Mouse (Mus musculus) liver, embryonic 11.5 days (tissue): ENCODE results near the gene Fgfr1op2. TPM values are rescaled to one million over a fixed set of nuclear protein-coding genes. Genes with fewer than 3 reads are reported as not detected.

ENCODE experiments used
- ATAC-seq: fragments of 200-750 bp; cut with Nextera tagmentation; replicated peaks from 2 replicates; pipeline ENCODE4 v1.8.0; 2017; ENCODE audit warnings: moderate number of reproducible peaks, mild to moderate bottlenecking, moderate TSS enrichment, moderate library complexity; ENCODE audit not compliant: low FRiP score
- DNase-seq: peaks from one replicate; pipeline ENCODE4 v3.0.0-alpha.2; 2017; ENCODE audit warnings: low spot score
- H3K27ac ChIP-seq: fragments of 300-500 bp; sonication (generic); 2 replicates; pipeline ENCODE4 v1.5.1; 2014; ENCODE audit warnings: mild to moderate bottlenecking, low read depth, low read length, control low read depth
- H3K27me3 ChIP-seq: fragments of 300-500 bp; sonication (generic); replicated peaks from 2 replicates; pipeline ENCODE4 v1.6.1; 2014; ENCODE audit warnings: low read length, mixed read lengths; ENCODE audit not compliant: control insufficient read depth, insufficient read depth
- H3K36me3 ChIP-seq: fragments of 300-500 bp; sonication (generic); 2 replicates; pipeline ENCODE4 v1.6.1; 2014; ENCODE audit warnings: mild to moderate bottlenecking, low read length, moderate library complexity, mixed read lengths; ENCODE audit not compliant: control insufficient read depth, insufficient read depth
- H3K4me1 ChIP-seq: fragments of 300-500 bp; sonication (generic); replicated peaks from 2 replicates; pipeline ENCODE4 v1.6.1; 2014; ENCODE audit warnings: low read length, mixed read lengths; ENCODE audit not compliant: control insufficient read depth, insufficient read depth
- H3K4me2 ChIP-seq: fragments of 300-500 bp; sonication (generic); 2 replicates; pipeline ENCODE4 v1.6.1; 2014; ENCODE audit warnings: mild to moderate bottlenecking, control low read depth, moderate library complexity
- H3K4me3 ChIP-seq: fragments of 300-500 bp; sonication (generic); 2 replicates; pipeline ENCODE4 v1.5.1; 2014; ENCODE audit warnings: low read depth, low read length, control low read depth
- H3K9ac ChIP-seq: fragments of 300-500 bp; sonication (generic); 2 replicates; pipeline ENCODE4 v1.6.1; 2014; ENCODE audit warnings: low read depth, low read length, control low read depth
- H3K9me3 ChIP-seq: fragments of 300-500 bp; sonication (generic); 2 replicates; pipeline ENCODE4 v1.6.1; 2016; ENCODE audit warnings: low read length, inconsistent platforms, mixed read lengths; ENCODE audit not compliant: control insufficient read depth
- WGBS: fragments of 180-500 bp; shearing (Covaris S2); extraction: QIAGEN DNeasy Blood & Tissue Kit; methylation state at CpG from one replicate; pipeline ENCODE4 v1.1.7; 2014; 5-methylcytosine and 5-hydroxymethylcytosine counted together
- polyA plus RNA-seq: library from polyadenylated mRNA; unstranded; fragments of >200 nt; fragmentation: Nextera tagmentation; extraction: Ambion mirVana; gene quantifications from 2 replicates; pipeline ENCODE4 v1.2.1, GENCODE M21; 2014

The Fgfr1op2 gene
- polyA plus RNA-seq, 1 experiment from 2014 or later: 126 TPM

GRCm38 (mm10) chr6:146578111-146578531 is 1.1 kb downstream of the Fgfr1op2 start:
- ATAC-seq (peak; percentile 61), DNase-seq (no peak)
- peaks cover 17% of the 10 kb centered on the region for H3K4me1 ChIP-seq
- peak overlapping the region; percentile 88 for H3K27ac ChIP-seq
- peak overlapping the region; percentile 70 for H3K4me2 ChIP-seq
- no peaks in the 10 kb centered on the region for H3K27me3 ChIP-seq
- H3K36me3 ChIP-seq: no peaks in the 10 kb centered on the region
- H3K9ac ChIP-seq: peak overlapping the region; percentile 95
- H3K4me3 ChIP-seq: peak overlapping the region; percentile 94
- WGBS: under 1% methylated on average over 22 of the region's 22 CpGs
- H3K9me3 ChIP-seq: no peaks in the 10 kb centered on the region

- Histone ChIP-seq H3K4me2 (peak overlapping the region; percentile 70), H3K9ac (peak overlapping the region; percentile 95), H3K9me3 (no peaks in the 10 kb centered on the region), H3K27me3 (no peaks in the 10 kb centered on the region), H3K4me3 (peak overlapping the region; percentile 94), H3K36me3 (no peaks in the 10 kb centered on the region), H3K4me1 (peaks cover 17% of the 10 kb centered on the region), H3K27ac (peak overlapping the region; percentile 88)
- DNase-seq: no peak
- WGBS: 9% methylated on average over 7 of the region's 7 CpGs
- no peak for ATAC-seq
Observed at GRCm38 (mm10) chr6:146578586-146578985, 1.6 kb downstream of the Fgfr1op2 start.

- WGBS: 24% methylated on average over 2 of the region's 2 CpGs
- Histone ChIP-seq H3K4me2 (no peak overlapping the region; the same call in 1 of the 2 replicates), H3K9ac (no peak overlapping the region)
Observed at GRCm38 (mm10) chr6:146580381-146580926, 3.5 kb downstream of the Fgfr1op2 start.

GRCm38 (mm10) chr6:146583366-146584046 is 6.5 kb downstream of the Fgfr1op2 start:
- WGBS: 91% methylated on average over 2 of the region's 2 CpGs

More at GRCm38 (mm10) chr6:146580381-146580926, 3.5 kb downstream of the Fgfr1op2 start:
- Histone ChIP-seq H3K4me1 (peaks cover 13% of the 10 kb centered on the region), H3K27me3 (no peaks in the 10 kb centered on the region), H3K4me3 (no peak overlapping the region), H3K36me3 (peaks cover 5% of the 10 kb centered on the region; the same call in 1 of the 2 replicates), H3K9me3 (no peaks in the 10 kb centered on the region), H3K27ac (no peak overlapping the region)
- DNase-seq (no peak), ATAC-seq (no peak)

GRCm38 (mm10) chr6:146585134-146585533 is 8.1 kb downstream of the Fgfr1op2 start:
- peaks cover 34% of the 10 kb centered on the region for H3K36me3 ChIP-seq
- DNase-seq (no peak), ATAC-seq (no peak)
- no peak overlapping the region for H3K4me3 ChIP-seq
- 95% methylated on average over 5 of the region's 5 CpGs for WGBS
- no peak overlapping the region for H3K9ac ChIP-seq
- H3K27me3 ChIP-seq: no peaks in the 10 kb centered on the region
- no peak overlapping the region for H3K4me2 ChIP-seq
- H3K27ac ChIP-seq: no peak overlapping the region
- H3K4me1 ChIP-seq: no peaks in the 10 kb centered on the region; the same call in 1 of the 2 replicates
- H3K9me3 ChIP-seq: no peaks in the 10 kb centered on the region

More at GRCm38 (mm10) chr6:146583366-146584046, 6.5 kb downstream of the Fgfr1op2 start:
- no peak for DNase-seq
- no peak overlapping the region for H3K9ac ChIP-seq
- H3K36me3 ChIP-seq: peaks cover 23% of the 10 kb centered on the region; the same call in 1 of the 2 replicates
- no peaks in the 10 kb centered on the region for H3K27me3 ChIP-seq
- H3K4me1 ChIP-seq: peaks cover 2% of the 10 kb centered on the region; the same call in 1 of the 2 replicates
- no peak overlapping the region for H3K27ac ChIP-seq
- H3K4me2 ChIP-seq: no peak overlapping the region
- H3K9me3 ChIP-seq: no peaks in the 10 kb centered on the region
- no peak for ATAC-seq
- H3K4me3 ChIP-seq: no peak overlapping the region

- Histone ChIP-seq H3K4me2 (no peak overlapping the region), H3K4me3 (no peak overlapping the region), H3K27ac (no peak overlapping the region), H3K9ac (no peak overlapping the region), H3K9me3 (no peaks in the 10 kb centered on the region), H3K27me3 (no peaks in the 10 kb centered on the region), H3K36me3 (peaks cover 23% of the 10 kb centered on the region), H3K4me1 (no peaks in the 10 kb centered on the region)
- DNase-seq: no peak
- no peak for ATAC-seq
- WGBS: 83% methylated on average over 4 of the region's 4 CpGs
Observed at GRCm38 (mm10) chr6:146602601-146603000, 25.6 kb downstream of the Fgfr1op2 start.

- Histone ChIP-seq H3K4me2 (no peak overlapping the region), H3K36me3 (peaks cover 22% of the 10 kb centered on the region), H3K4me1 (no peaks in the 10 kb centered on the region), H3K9me3 (no peaks in the 10 kb centered on the region), H3K27ac (no peak overlapping the region), H3K9ac (no peak overlapping the region), H3K4me3 (no peak overlapping the region), H3K27me3 (no peaks in the 10 kb centered on the region)
- WGBS: 90% methylated on average over 10 of the region's 10 CpGs
- ATAC-seq (no peak), DNase-seq (no peak)
Observed at GRCm38 (mm10) chr6:146603651-146604050, 26.6 kb downstream of the Fgfr1op2 start.

- Histone ChIP-seq H3K27ac (peak overlapping the region; percentile 87), H3K27me3 (no peaks in the 10 kb centered on the region), H3K4me2 (peak overlapping the region; percentile 45), H3K36me3 (peaks cover 51% of the 10 kb centered on the region), H3K9ac (peak overlapping the region; percentile 42), H3K4me3 (no peak overlapping the region), H3K4me1 (no peaks in the 10 kb centered on the region; the same call in 1 of the 2 replicates), H3K9me3 (no peaks in the 10 kb centered on the region)
- 67% methylated on average over 6 of the region's 6 CpGs for WGBS
- ATAC-seq: peak; percentile 91
- no peak for DNase-seq
Observed at GRCm38 (mm10) chr6:146611385-146611784, 34.4 kb downstream of the Fgfr1op2 start.
